Mouse (Mus musculus) cortical plate, adult 2 months (tissue): ENCODE measurements at regions not wholly inside any gene's neighbourhood (a gene's known extent, or its start where the extent isn't known, plus 50 kb on each side); places are given as distances from the start of the nearest gene placed in this dataset.

ENCODE experiments used
- CTCF ChIP-seq: fragments of 200-500 bp; IDR thresholded peaks from 2 replicates; pipeline ENCODE4 v1.5.1; 2011; ENCODE audit warnings: mild to moderate bottlenecking, control low read depth, low read length; ENCODE audit not compliant: insufficient read depth; ENCODE audit errors: extremely low read depth
- POLR2A ChIP-seq: fragments of 200-500 bp; IDR thresholded peaks from 2 replicates; pipeline ENCODE4 v1.6.1; 2011; ENCODE audit warnings: mild to moderate bottlenecking, low read length, control low read depth; ENCODE audit not compliant: insufficient read depth; ENCODE audit errors: extremely low read depth

DNA sequence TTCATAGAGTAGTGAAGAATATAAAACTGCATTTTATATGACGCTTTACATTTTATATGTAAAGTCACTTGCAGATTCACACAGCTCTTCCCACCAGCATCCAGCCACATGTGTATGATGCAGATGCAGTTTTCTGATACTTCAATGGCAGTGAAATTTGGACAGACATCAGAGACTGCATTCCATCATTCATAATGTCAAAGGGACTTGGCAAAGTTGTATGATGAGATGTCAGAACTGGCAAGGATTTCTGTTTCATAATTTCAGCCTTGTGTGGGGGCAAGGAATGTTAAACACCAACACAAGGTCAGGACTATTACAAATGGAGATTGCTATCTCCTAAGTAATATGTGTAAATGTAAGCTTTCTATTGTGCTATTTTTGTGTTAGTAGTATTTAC is 221.6 kb upstream of the Celf2 start:
- TF ChIP-seq POLR2A (no peak), CTCF (no peak)
